Mouse (Mus musculus) heart, postnatal 0 days (tissue): Measurements from ENCODE around the gene Gm45140.

ENCODE experiments used
- CTCF ChIP-seq: IDR thresholded peaks from 2 replicates; pipeline ENCODE4 v1.5.1; 2016; ENCODE audit warnings: antibody characterized with exemption, control low read depth, low read depth
- EP300 ChIP-seq: IDR thresholded peaks from 2 replicates; pipeline ENCODE4 v1.6.1; 2016; ENCODE audit warnings: antibody characterized with exemption, low read depth

GRCm38 (mm10) chr6:87786621-87787020 lies 49.0 kb downstream of the Gm45140 start:
- TF ChIP-seq EP300: no peak
- TF ChIP-seq CTCF: no peak
